Mouse (Mus musculus): Measurements from ENCODE around the gene Abcb7. TPM values are rescaled to one million over a fixed set of nuclear protein-coding genes. Genes with fewer than 3 reads are reported as not detected.
"Not testable (repeated sequence)": the region's sequence is repeated elsewhere in the genome, so short reads cannot be mapped to it uniquely, and the experiment has no call there.

The Abcb7 gene
- polyA plus RNA-seq, 1 experiment from 2014 or later = 8.0 TPM

DNA sequence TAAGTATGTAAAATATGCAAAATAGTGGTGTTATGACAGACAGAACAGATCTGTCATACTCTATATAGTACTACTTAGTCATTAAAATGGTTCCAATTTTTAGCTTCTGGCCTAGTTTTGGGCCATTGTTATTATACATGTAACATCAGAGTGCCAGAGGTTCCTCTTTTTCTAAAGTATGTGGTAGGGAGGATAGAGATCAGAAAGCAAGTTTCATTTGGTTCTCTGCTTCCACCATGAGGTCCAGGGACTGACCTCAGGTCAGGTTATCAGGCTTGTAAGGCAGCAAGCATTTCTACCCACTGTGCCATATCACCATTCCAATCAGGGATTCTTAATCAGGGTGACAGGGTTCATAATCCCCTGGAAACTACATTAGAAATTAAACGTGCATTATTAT is 16.1 kb downstream of the Abcb7 start:
- no peaks in the 10 kb centered on the region for H3K36me3 ChIP-seq (ENCODE audit: control insufficient read depth, insufficient read depth)

DNA sequence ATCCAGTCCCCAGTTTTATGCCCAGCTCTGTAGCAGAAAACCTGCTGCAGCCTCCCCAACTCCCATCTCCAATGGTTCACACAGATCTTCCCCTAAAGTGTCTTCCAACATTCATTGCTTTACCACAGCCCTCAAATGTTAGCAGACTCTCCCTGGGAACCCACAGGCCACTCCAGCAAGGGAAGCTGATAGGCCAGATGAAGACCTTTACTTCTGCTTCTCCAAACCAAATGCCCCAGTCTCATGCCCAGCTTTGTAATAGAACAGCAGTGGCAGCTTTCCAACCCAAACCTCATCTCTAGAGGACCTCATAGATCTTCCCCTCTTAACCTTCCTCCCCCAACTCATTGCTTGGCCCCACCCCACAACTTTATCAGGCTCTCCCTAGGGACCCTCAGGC is 54.0 kb downstream of the Abcb7 start:
- no peak overlapping the region for H3K27ac ChIP-seq (ENCODE audit: low read length)

More for the DNA sequence above, 16.1 kb downstream of the Abcb7 start:
- ATAC-seq (replicated peaks; ENCODE audit: extremely low read depth, insufficient read depth, low FRiP score) = no peak
- 52% methylated on average over 1 of the region's 1 CpGs for WGBS
- no peak overlapping the region for H3K4me2 ChIP-seq (ENCODE audit: low read depth, low read length)
- H3K4me3 ChIP-seq (ENCODE audit: low read length) = no peak overlapping the region
- H3K9ac ChIP-seq (ENCODE audit: low read length) = no peak overlapping the region
- H3K4me1 ChIP-seq (ENCODE audit: control insufficient read depth, insufficient read depth, low read length) = no peaks in the 10 kb centered on the region
- no peak overlapping the region for H3K27ac ChIP-seq (ENCODE audit: low read length)
- no peaks in the 10 kb centered on the region for H3K9me3 ChIP-seq (replicated peaks; ENCODE audit: control insufficient read depth, low read length)
- H3K27me3 ChIP-seq (ENCODE audit: control insufficient read depth, insufficient read depth, low read length) = no peaks in the 10 kb centered on the region

DNA sequence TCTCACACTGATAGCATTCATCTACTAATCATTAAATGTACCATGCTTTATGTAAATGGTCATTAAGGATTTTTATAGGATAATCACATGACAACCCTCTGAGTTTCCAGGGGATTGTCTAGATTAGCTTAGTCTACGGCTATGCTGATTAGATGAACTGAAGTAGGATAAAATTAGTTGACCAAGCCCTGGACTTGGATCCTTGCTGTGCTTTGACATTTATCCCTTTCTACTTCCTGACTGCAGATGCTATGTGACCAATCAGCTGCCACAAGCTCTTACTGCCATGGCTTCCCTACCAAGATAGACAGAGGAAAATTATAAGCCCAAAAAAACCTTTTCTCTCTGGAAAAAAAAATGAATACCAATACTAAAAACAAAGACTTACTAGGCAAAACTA is 57.8 kb downstream of the Abcb7 start:
- WGBS = 45% methylated on average over 1 of the region's 1 CpGs
- no peak overlapping the region for H3K27ac ChIP-seq (ENCODE audit: low read length)
- H3K4me3 ChIP-seq (ENCODE audit: low read length) = no peak overlapping the region
- H3K4me1 ChIP-seq (ENCODE audit: control insufficient read depth, insufficient read depth, low read length) = no peaks in the 10 kb centered on the region
- no peak overlapping the region for H3K9ac ChIP-seq (ENCODE audit: low read length)
- H3K9me3 ChIP-seq (replicated peaks; ENCODE audit: control insufficient read depth, low read length) = no peaks in the 10 kb centered on the region
- H3K4me2 ChIP-seq (ENCODE audit: low read depth, low read length) = no peak overlapping the region
- ATAC-seq (replicated peaks; ENCODE audit: extremely low read depth, insufficient read depth, low FRiP score) = no peak
- H3K36me3 ChIP-seq (ENCODE audit: control insufficient read depth, insufficient read depth) = no peaks in the 10 kb centered on the region
- no peaks in the 10 kb centered on the region for H3K27me3 ChIP-seq (ENCODE audit: control insufficient read depth, insufficient read depth, low read length)

More for the DNA sequence above, 54.0 kb downstream of the Abcb7 start:
- H3K27me3 ChIP-seq (ENCODE audit: control insufficient read depth, insufficient read depth, low read length) = no peaks in the 10 kb centered on the region
- no peak overlapping the region for H3K9ac ChIP-seq (ENCODE audit: low read length)
- ATAC-seq (replicated peaks; ENCODE audit: extremely low read depth, insufficient read depth, low FRiP score) = no peak
- no peaks in the 10 kb centered on the region for H3K36me3 ChIP-seq (ENCODE audit: control insufficient read depth, insufficient read depth)
- H3K4me3 ChIP-seq (ENCODE audit: low read length) = no peak overlapping the region
- no peaks in the 10 kb centered on the region for H3K4me1 ChIP-seq (ENCODE audit: control insufficient read depth, insufficient read depth, low read length)
- H3K9me3 ChIP-seq (replicated peaks; ENCODE audit: control insufficient read depth, low read length) = no peaks in the 10 kb centered on the region
- no peak overlapping the region for H3K4me2 ChIP-seq (ENCODE audit: low read depth, low read length)

DNA sequence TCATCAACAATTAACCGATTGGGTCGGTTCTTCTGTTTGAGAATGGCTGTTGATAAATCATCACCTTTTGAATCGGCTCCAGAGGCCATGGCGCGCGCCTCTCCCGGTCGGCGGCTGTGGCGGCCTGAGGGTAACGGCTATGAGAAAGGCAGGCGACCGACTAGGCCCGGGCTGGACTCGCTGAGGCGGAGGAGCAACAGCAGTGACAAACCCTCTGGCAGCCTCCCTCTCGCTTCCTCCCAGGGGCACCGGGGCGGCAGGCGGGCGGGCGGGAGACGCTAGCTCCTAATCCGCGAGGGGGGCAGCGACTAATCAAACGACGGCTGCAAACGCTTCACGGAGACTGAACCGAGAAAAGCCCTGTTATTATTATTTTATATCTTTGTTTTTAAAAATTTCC is 65.5 kb downstream of the Abcb7 start:
- H3K9me3 ChIP-seq (replicated peaks; ENCODE audit: control insufficient read depth, low read length); H3K4me1 ChIP-seq (ENCODE audit: control insufficient read depth, insufficient read depth, low read length); ATAC-seq (replicated peaks; ENCODE audit: extremely low read depth, insufficient read depth, low FRiP score); H3K36me3 ChIP-seq (ENCODE audit: control insufficient read depth, insufficient read depth); H3K4me2 ChIP-seq (ENCODE audit: low read depth, low read length); H3K9ac ChIP-seq (ENCODE audit: low read length); H3K27me3 ChIP-seq (ENCODE audit: control insufficient read depth, insufficient read depth, low read length); H3K4me3 ChIP-seq (ENCODE audit: low read length); H3K27ac ChIP-seq (ENCODE audit: low read length): not testable (repeated sequence)
- 79% methylated on average over 23 of the region's 31 CpGs for WGBS

DNA sequence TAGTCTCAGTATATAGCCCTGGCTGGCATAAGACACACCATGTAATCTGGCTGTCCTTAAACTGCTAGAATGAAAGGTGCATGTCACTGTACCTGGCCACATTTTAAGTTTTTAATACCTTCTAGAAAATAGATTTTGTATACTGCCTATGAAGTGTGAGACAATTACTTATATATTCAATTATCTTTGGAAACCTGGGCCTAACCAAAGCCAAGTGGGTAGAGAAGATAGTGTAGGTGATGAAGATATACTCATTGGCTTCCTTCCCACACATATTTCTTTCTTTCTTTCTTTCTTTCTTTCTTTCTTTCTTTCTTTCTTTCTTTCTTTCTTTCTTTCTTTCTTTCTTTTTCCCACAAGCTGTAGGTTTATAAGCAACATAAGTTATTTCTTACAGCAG is 121.9 kb downstream of the Abcb7 start:
- no peak overlapping the region for H3K4me2 ChIP-seq (ENCODE audit: low read depth, low read length)
- H3K9ac ChIP-seq (ENCODE audit: low read length) = no peak overlapping the region
- H3K4me3 ChIP-seq (ENCODE audit: low read length) = no peak overlapping the region
- no peak overlapping the region for H3K27ac ChIP-seq (ENCODE audit: low read length)
- no peaks in the 10 kb centered on the region for H3K4me1 ChIP-seq (ENCODE audit: control insufficient read depth, insufficient read depth, low read length)
- ATAC-seq (replicated peaks; ENCODE audit: extremely low read depth, insufficient read depth, low FRiP score) = no peak
- H3K9me3 ChIP-seq (replicated peaks; ENCODE audit: control insufficient read depth, low read length) = no peaks in the 10 kb centered on the region
- H3K27me3 ChIP-seq (ENCODE audit: control insufficient read depth, insufficient read depth, low read length) = no peaks in the 10 kb centered on the region
- H3K36me3 ChIP-seq (ENCODE audit: control insufficient read depth, insufficient read depth) = no peaks in the 10 kb centered on the region

DNA sequence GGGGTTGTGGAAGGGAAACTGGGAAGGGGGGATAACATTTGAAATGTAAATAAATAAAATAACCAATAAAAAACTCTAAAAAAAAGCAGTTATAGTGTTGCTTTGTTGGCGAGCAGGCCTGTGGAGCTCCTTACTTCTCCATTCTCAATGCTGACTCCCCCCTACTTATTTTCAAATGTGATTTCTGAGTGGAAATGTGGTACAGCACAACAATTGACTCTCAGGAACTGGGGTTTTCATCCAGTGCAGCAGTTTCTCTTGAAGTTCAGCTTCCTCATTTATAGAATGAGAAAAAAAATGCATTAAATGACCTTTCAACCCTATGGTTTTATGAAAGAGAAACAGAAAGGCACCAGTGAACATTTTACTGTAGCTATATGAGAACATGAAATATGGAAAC is 133.8 kb downstream of the Abcb7 start:
- no peak overlapping the region for H3K4me2 ChIP-seq (ENCODE audit: low read depth, low read length)
- no peak for ATAC-seq (replicated peaks; ENCODE audit: extremely low read depth, insufficient read depth, low FRiP score)
- H3K27me3 ChIP-seq (ENCODE audit: control insufficient read depth, insufficient read depth, low read length) = no peaks in the 10 kb centered on the region
- H3K9me3 ChIP-seq (replicated peaks; ENCODE audit: control insufficient read depth, low read length) = no peaks in the 10 kb centered on the region
- no peak overlapping the region for H3K9ac ChIP-seq (ENCODE audit: low read length)
- no peak overlapping the region for H3K4me3 ChIP-seq (ENCODE audit: low read length)
- no peaks in the 10 kb centered on the region for H3K36me3 ChIP-seq (ENCODE audit: control insufficient read depth, insufficient read depth)
- no peak overlapping the region for H3K27ac ChIP-seq (ENCODE audit: low read length)
- WGBS = 96% methylated on average over 1 of the region's 1 CpGs
- H3K4me1 ChIP-seq (ENCODE audit: control insufficient read depth, insufficient read depth, low read length) = no peaks in the 10 kb centered on the region

DNA sequence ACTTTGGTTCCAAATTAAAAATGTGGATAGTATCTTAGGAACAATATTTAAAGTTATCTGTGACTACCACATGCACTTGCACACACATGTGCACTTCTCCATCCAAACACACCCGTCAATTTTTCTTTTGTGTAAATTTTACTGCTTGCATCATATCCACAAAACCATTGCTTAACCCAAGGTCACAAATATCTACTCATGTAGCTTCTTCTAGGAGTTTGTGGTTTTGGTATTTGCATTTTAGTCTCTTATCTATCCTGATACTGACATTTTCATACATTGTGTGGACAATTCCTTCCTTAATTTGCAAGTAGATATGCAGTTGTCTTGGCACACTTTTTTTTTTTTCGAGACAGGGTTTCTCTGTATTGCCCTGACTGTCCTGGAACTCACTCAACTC is 149.3 kb downstream of the Abcb7 start:
- 75% methylated on average over 2 of the region's 2 CpGs for WGBS
- Histone ChIP-seq H3K4me1 (ENCODE audit: control insufficient read depth, insufficient read depth, low read length) (no peaks in the 10 kb centered on the region), H3K9me3 (replicated peaks; ENCODE audit: control insufficient read depth, low read length) (no peaks in the 10 kb centered on the region), H3K4me3 (ENCODE audit: low read length) (no peak overlapping the region), H3K27me3 (ENCODE audit: control insufficient read depth, insufficient read depth, low read length) (no peaks in the 10 kb centered on the region), H3K27ac (ENCODE audit: low read length) (no peak overlapping the region), H3K36me3 (ENCODE audit: control insufficient read depth, insufficient read depth) (no peaks in the 10 kb centered on the region), H3K9ac (ENCODE audit: low read length) (no peak overlapping the region), H3K4me2 (ENCODE audit: low read depth, low read length) (no peak overlapping the region)
- no peak for ATAC-seq (replicated peaks; ENCODE audit: extremely low read depth, insufficient read depth, low FRiP score)

DNA sequence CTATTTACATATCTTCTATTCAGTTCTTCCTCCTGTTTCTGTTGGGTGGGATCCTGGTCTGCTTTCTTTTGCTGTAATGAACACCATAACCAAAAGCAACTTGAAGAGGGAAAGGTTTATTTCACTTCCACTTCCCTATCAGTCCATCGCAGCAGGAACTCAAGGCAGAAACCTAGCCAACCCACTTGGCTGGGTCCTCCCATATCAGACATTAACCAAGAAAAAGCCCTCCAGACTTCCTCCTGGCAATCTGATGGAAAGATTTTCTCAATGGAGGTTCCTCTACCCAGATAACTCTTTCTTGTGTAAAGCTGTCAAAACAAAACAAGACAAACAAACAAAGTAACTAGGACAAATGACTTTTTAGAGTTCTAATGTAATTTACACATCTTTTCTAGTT is 151.2 kb downstream of the Abcb7 start:
- H3K36me3 ChIP-seq (ENCODE audit: control insufficient read depth, insufficient read depth) = no peaks in the 10 kb centered on the region
- ATAC-seq (replicated peaks; ENCODE audit: extremely low read depth, insufficient read depth, low FRiP score) = no peak
- no peaks in the 10 kb centered on the region for H3K9me3 ChIP-seq (replicated peaks; ENCODE audit: control insufficient read depth, low read length)
- no peak overlapping the region for H3K9ac ChIP-seq (ENCODE audit: low read length)
- no peaks in the 10 kb centered on the region for H3K27me3 ChIP-seq (ENCODE audit: control insufficient read depth, insufficient read depth, low read length)
- no peak overlapping the region for H3K27ac ChIP-seq (ENCODE audit: low read length)
- no peaks in the 10 kb centered on the region for H3K4me1 ChIP-seq (ENCODE audit: control insufficient read depth, insufficient read depth, low read length)
- no peak overlapping the region for H3K4me2 ChIP-seq (ENCODE audit: low read depth, low read length)
- no peak overlapping the region for H3K4me3 ChIP-seq (ENCODE audit: low read length)
- 58% methylated on average over 1 of the region's 1 CpGs for WGBS

DNA sequence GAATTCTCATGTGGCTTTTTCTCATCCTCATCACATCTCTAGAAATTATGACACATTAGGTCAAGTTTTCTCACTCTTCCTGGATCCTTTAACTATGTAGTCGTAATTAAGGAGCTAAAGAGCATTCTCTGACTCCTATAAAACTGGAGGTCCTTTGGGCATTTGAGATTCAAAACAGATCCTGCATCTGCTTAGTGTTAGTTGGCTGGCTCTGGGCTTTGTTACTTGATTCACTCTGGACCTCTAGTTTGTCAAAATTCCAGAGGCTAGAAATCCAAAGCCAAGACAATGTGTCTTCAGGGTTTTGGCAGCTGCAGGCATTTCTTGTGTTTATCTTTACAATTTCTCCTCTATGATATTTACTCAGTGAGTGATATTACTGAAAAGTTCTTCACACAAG is 157.1 kb downstream of the Abcb7 start:
- no peaks in the 10 kb centered on the region for H3K36me3 ChIP-seq (ENCODE audit: control insufficient read depth, insufficient read depth)
- 31% methylated on average over 1 of the region's 1 CpGs for WGBS
- H3K4me3 ChIP-seq (ENCODE audit: low read length) = no peak overlapping the region

More for the DNA sequence above, 157.1 kb downstream of the Abcb7 start:
- H3K9ac ChIP-seq (ENCODE audit: low read length) = no peak overlapping the region
- H3K4me2 ChIP-seq (ENCODE audit: low read depth, low read length) = no peak overlapping the region
- no peaks in the 10 kb centered on the region for H3K9me3 ChIP-seq (replicated peaks; ENCODE audit: control insufficient read depth, low read length)
- no peak for ATAC-seq (replicated peaks; ENCODE audit: extremely low read depth, insufficient read depth, low FRiP score)
- no peak overlapping the region for H3K27ac ChIP-seq (ENCODE audit: low read length)
- H3K27me3 ChIP-seq (ENCODE audit: control insufficient read depth, insufficient read depth, low read length) = no peaks in the 10 kb centered on the region
- H3K4me1 ChIP-seq (ENCODE audit: control insufficient read depth, insufficient read depth, low read length) = no peaks in the 10 kb centered on the region
